Mouse (Mus musculus) intestine, embryonic 14.5 days (tissue): Measurements from ENCODE around the gene Tm4sf20. TPM values are rescaled to one million over a fixed set of nuclear protein-coding genes. Genes with fewer than 3 reads are reported as not detected.

ENCODE experiments used
- ATAC-seq: fragments of 200-750 bp; cut with Nextera tagmentation; replicated peaks from 2 replicates; pipeline ENCODE4 v1.8.0; 2017; ENCODE audit warnings: low read depth, moderate number of reproducible peaks, moderate TSS enrichment, moderate library complexity; ENCODE audit not compliant: low FRiP score, low TSS enrichment
- DNase-seq: peaks from one replicate; pipeline ENCODE4 v3.0.0-alpha.2; 2018; ENCODE audit warnings: low spot score
- H3K27ac ChIP-seq: fragments of 300-500 bp; sonication (generic); 2 replicates; pipeline ENCODE4 v1.5.1; 2014; ENCODE audit warnings: low read depth, mild to moderate bottlenecking, control low read depth
- H3K27me3 ChIP-seq: fragments of 300-500 bp; sonication (generic); replicated peaks from 2 replicates; pipeline ENCODE4 v1.6.1; 2014; ENCODE audit warnings: low read length, control low read depth; ENCODE audit not compliant: control insufficient read depth, insufficient read depth
- H3K36me3 ChIP-seq: fragments of 300-500 bp; sonication (generic); 2 replicates; pipeline ENCODE4 v1.6.1; 2014; ENCODE audit warnings: low read length, control low read depth; ENCODE audit not compliant: control insufficient read depth, insufficient read depth
- H3K4me1 ChIP-seq: fragments of 300-500 bp; sonication (generic); replicated peaks from 2 replicates; pipeline ENCODE4 v1.6.1; 2014; ENCODE audit warnings: low read length, control low read depth, mixed read lengths; ENCODE audit not compliant: control insufficient read depth, insufficient read depth
- H3K4me2 ChIP-seq: fragments of 300-500 bp; sonication (generic); 2 replicates; pipeline ENCODE4 v1.6.1; 2014; ENCODE audit warnings: low read length
- H3K4me3 ChIP-seq: fragments of 300-500 bp; sonication (generic); 2 replicates; pipeline ENCODE4 v1.5.1; 2014; ENCODE audit warnings: low read depth, low read length, control low read depth, mixed read lengths
- H3K9ac ChIP-seq: fragments of 300-500 bp; sonication (generic); 2 replicates; pipeline ENCODE4 v1.6.1; 2014; ENCODE audit warnings: mild to moderate bottlenecking, low read length
- H3K9me3 ChIP-seq: fragments of 300-500 bp; sonication (generic); 2 replicates; pipeline ENCODE4 v1.6.1; 2016; ENCODE audit warnings: low read length, control low read depth; ENCODE audit not compliant: control insufficient read depth
- WGBS: fragments of 180-500 bp; shearing (Covaris S2); extraction: QIAGEN DNeasy Blood & Tissue Kit; methylation state at CpG from one replicate; pipeline ENCODE4 v1.1.7; 2014; 5-methylcytosine and 5-hydroxymethylcytosine counted together
- polyA plus RNA-seq: library from polyadenylated mRNA; unstranded; fragments of >200 nt; fragmentation: Nextera tagmentation; extraction: Ambion mirVana; gene quantifications from 2 replicates; pipeline ENCODE4 v1.2.1, GENCODE M21; 2014

Gene Tm4sf20
- polyA plus RNA-seq, 1 experiment from 2014 or later, result 95.7 TPM

GRCm38 (mm10) chr1:82791105-82791504, 22.8 kb upstream of the Tm4sf20 start:
- WGBS, result 84% methylated on average over 11 of the region's 11 CpGs
- no peak overlapping the region for H3K4me3 ChIP-seq
- H3K27ac ChIP-seq, result no peak overlapping the region
- no peaks in the 10 kb centered on the region for H3K27me3 ChIP-seq
- H3K9me3 ChIP-seq, result no peaks in the 10 kb centered on the region
- no peak overlapping the region for H3K4me2 ChIP-seq
- 0 out of 2 replicates have a peak, but pooled peaks cover 2% of the 10 kb centered on the region for H3K4me1 ChIP-seq
- H3K36me3 ChIP-seq, result no peaks in the 10 kb centered on the region
- no peak overlapping the region for H3K9ac ChIP-seq
- no peak for ATAC-seq
- DNase-seq, result no peak

- ATAC-seq (no peak), DNase-seq (no peak)
- H3K36me3 ChIP-seq, result no peaks in the 10 kb centered on the region
- H3K4me1 ChIP-seq, result 0 out of 2 replicates have a peak, but pooled peaks cover 2% of the 10 kb centered on the region
- no peak overlapping the region for H3K27ac ChIP-seq
- H3K4me3 ChIP-seq, result no peak overlapping the region
- H3K27me3 ChIP-seq, result no peaks in the 10 kb centered on the region
- H3K9me3 ChIP-seq, result no peaks in the 10 kb centered on the region
- no peak overlapping the region for H3K9ac ChIP-seq
- 61% methylated on average over 7 of the region's 7 CpGs for WGBS
- no peak overlapping the region for H3K4me2 ChIP-seq
Observed at GRCm38 (mm10) chr1:82788070-82788469, 19.8 kb upstream of the Tm4sf20 start.

- ATAC-seq (peak; percentile 78), DNase-seq (peak; percentile 78)
- Histone ChIP-seq H3K36me3 (no peaks in the 10 kb centered on the region), H3K27ac (no peak overlapping the region), H3K4me3 (no peak overlapping the region), H3K4me1 (0 out of 2 replicates have a peak, but pooled peaks cover 2% of the 10 kb centered on the region), H3K9ac (no peak overlapping the region), H3K27me3 (no peaks in the 10 kb centered on the region), H3K4me2 (no peak overlapping the region), H3K9me3 (no peaks in the 10 kb centered on the region)
- WGBS, result 3% methylated on average over 2 of the region's 2 CpGs
Observed at GRCm38 (mm10) chr1:82787414-82787813, 19.2 kb upstream of the Tm4sf20 start.

GRCm38 (mm10) chr1:82785546-82785945, 17.3 kb upstream of the Tm4sf20 start:
- Histone ChIP-seq H3K4me1 (0 out of 2 replicates have a peak, but pooled peaks cover 2% of the 10 kb centered on the region), H3K4me3 (no peak overlapping the region), H3K9me3 (no peaks in the 10 kb centered on the region), H3K27me3 (no peaks in the 10 kb centered on the region), H3K9ac (no peak overlapping the region), H3K4me2 (no peak overlapping the region), H3K36me3 (no peaks in the 10 kb centered on the region), H3K27ac (no peak overlapping the region)
- 55% methylated on average over 6 of the region's 6 CpGs for WGBS
- ATAC-seq, result no peak
- no peak for DNase-seq

DNA sequence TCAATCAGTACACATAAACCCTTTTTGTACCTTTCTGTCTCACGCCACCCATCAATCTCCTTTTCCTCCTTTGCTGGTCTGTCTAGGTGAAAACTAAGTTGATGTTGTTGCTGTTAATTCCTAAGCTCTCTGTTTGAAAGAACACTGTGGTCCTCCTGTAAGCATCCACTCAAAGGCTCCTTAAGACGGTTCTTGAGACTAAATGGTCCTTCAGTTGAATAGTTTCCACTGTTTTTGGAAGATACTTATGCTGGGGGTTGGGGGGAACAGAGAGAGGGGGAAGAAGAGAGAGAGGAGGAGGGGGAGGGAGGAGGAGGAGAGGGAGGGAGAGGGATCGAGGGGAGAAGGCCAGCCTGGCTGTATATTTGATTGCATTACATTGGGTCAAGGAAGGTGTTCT, 15.3 kb upstream of the Tm4sf20 start:
- no peak overlapping the region for H3K27ac ChIP-seq
- H3K27me3 ChIP-seq, result no peaks in the 10 kb centered on the region
- WGBS, result 80% methylated on average over 3 of the region's 3 CpGs
- H3K4me1 ChIP-seq, result 0 out of 2 replicates have a peak, but pooled peaks cover 2% of the 10 kb centered on the region
- no peak overlapping the region for H3K9ac ChIP-seq
- DNase-seq, result no peak
- H3K36me3 ChIP-seq, result no peaks in the 10 kb centered on the region
- no peak overlapping the region for H3K4me2 ChIP-seq
- no peak for ATAC-seq
- no peak overlapping the region for H3K4me3 ChIP-seq
- no peaks in the 10 kb centered on the region for H3K9me3 ChIP-seq

DNA sequence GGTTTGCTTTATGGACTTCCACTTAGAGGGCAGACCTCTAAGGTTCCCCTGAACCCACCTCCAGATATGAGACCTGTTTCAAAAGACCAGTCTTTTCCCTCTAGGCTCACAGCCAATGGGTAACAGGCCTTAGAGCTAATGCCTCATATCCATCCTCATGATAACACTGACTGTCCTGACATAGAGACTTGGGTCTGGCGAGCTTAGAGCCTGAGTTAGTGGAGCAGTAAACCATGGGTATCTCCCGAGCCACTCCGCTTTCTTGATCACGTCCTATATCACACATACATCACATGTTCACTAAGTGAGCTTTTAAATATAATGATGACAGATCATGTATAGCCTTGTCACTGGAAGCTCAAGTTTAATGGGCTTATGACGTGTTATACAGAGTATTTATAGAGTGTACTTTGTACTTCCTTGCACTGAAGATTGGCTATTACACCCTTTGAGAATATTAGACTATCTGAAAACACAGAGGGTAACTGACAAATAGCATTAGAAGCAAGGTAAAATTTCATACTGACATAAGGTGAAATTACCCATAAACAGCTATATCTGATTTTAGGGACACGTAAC, 11.2 kb upstream of the Tm4sf20 start:
- ATAC-seq, result no peak
- Histone ChIP-seq H3K27ac (no peak overlapping the region), H3K9me3 (no peaks in the 10 kb centered on the region), H3K4me3 (no peak overlapping the region), H3K27me3 (no peaks in the 10 kb centered on the region), H3K36me3 (no peaks in the 10 kb centered on the region), H3K4me2 (no peak overlapping the region), H3K9ac (no peak overlapping the region), H3K4me1 (no peaks in the 10 kb centered on the region)
- 79% methylated on average over 6 of the region's 6 CpGs for WGBS
- DNase-seq, result no peak

- DNase-seq (no peak), ATAC-seq (no peak)
- H3K4me2 ChIP-seq, result no peak overlapping the region
- WGBS, result 90% methylated on average over 4 of the region's 4 CpGs
- H3K4me3 ChIP-seq, result no peak overlapping the region
- no peaks in the 10 kb centered on the region for H3K36me3 ChIP-seq
- no peak overlapping the region for H3K9ac ChIP-seq
- H3K9me3 ChIP-seq, result no peaks in the 10 kb centered on the region
- H3K27ac ChIP-seq, result no peak overlapping the region
- no peaks in the 10 kb centered on the region for H3K4me1 ChIP-seq
- H3K27me3 ChIP-seq, result no peaks in the 10 kb centered on the region
Observed at GRCm38 (mm10) chr1:82775293-82775692, 7.0 kb upstream of the Tm4sf20 start.

DNA sequence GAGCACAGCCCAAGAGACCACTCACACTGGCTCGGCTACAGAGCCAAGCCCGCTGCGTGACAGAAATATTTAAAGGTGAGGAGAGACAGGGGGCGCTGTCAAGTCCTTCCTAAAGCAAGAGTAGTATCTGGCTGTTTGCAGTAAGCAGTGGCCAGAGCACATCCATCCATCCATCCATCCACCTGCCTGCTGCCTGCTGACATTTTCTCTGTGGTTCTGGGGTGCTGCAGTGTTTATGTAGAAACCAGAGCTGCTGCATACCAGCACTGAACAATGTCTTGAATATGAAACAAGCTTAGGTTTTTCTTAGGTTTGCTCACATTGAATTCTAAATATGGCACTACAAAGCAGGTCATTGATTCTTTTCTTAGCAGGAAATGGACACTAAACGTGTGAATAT, 4.9 kb upstream of the Tm4sf20 start:
- Histone ChIP-seq H3K4me1 (no peaks in the 10 kb centered on the region), H3K4me2 (no peak overlapping the region), H3K36me3 (no peaks in the 10 kb centered on the region), H3K4me3 (no peak overlapping the region), H3K27me3 (no peaks in the 10 kb centered on the region), H3K9me3 (no peaks in the 10 kb centered on the region), H3K27ac (no peak overlapping the region), H3K9ac (no peak overlapping the region)
- ATAC-seq, result no peak
- no peak for DNase-seq
- WGBS, result 60% methylated on average over 5 of the region's 5 CpGs

GRCm38 (mm10) chr1:82772428-82772827, 4.2 kb upstream of the Tm4sf20 start:
- no peaks in the 10 kb centered on the region for H3K4me1 ChIP-seq
- H3K9me3 ChIP-seq, result no peaks in the 10 kb centered on the region
- no peaks in the 10 kb centered on the region for H3K27me3 ChIP-seq
- H3K36me3 ChIP-seq, result no peaks in the 10 kb centered on the region
- ATAC-seq (no peak), DNase-seq (no peak)
- no peak overlapping the region for H3K4me3 ChIP-seq
- 86% methylated on average over 4 of the region's 4 CpGs for WGBS
- H3K27ac ChIP-seq, result no peak overlapping the region
- no peak overlapping the region for H3K9ac ChIP-seq
- H3K4me2 ChIP-seq, result no peak overlapping the region
